Mouse (Mus musculus) bone marrow, adult 2 months (tissue): ENCODE data around the gene Pigr.

ENCODE experiments used
- CTCF ChIP-seq: fragments of 200-500 bp; IDR thresholded peaks from 2 replicates; pipeline ENCODE4 v1.5.1; 2011; ENCODE audit warnings: low read length, control low read depth; ENCODE audit not compliant: control insufficient read depth, insufficient read depth
- POLR2A ChIP-seq: fragments of 200-500 bp; IDR thresholded peaks from 2 replicates; pipeline ENCODE4 v1.6.1; 2011; ENCODE audit warnings: low read depth, mild to moderate bottlenecking, control low read depth, low read length, borderline replicate concordance; ENCODE audit not compliant: control insufficient read depth

DNA sequence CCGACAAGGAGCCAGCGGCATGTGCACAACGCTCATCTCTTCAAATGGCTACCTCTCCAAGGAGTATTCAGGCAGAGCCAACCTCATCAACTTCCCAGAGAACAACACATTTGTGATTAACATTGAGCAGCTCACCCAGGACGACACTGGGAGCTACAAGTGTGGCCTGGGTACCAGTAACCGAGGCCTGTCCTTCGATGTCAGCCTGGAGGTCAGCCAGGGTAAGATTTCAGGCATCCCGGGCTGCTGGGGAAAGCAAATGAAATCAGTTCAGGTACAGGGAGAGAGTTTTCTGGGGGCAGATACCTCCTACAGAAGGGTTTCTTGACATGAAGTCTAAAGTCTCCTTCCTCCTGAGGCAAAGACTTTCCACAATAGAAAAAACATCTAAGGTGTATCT is 15.1 kb downstream of the Pigr start:
- TF ChIP-seq CTCF (no peak), POLR2A (no peak)
